Mouse (Mus musculus) MEL (cell line): Measurements from ENCODE around the gene Nos1ap. TPM values are rescaled to one million over a fixed set of nuclear protein-coding genes. Genes with fewer than 3 reads are reported as not detected.

Source experiments
- DNase-seq: peaks from one replicate; pipeline ENCODE4 v3.0.0; 2011; ENCODE audit warnings: low read depth, low spot score
- H3K27ac ChIP-seq: 2 replicates; pipeline ENCODE4 v1.5.1; 2012; ENCODE audit warnings: low read depth, mild to moderate bottlenecking, control low read depth, low read length, moderate library complexity; ENCODE audit not compliant: control insufficient read depth
- H3K27me3 ChIP-seq, 2 experiments: fragments of 150-350 bp in 1 of 2; sonication (generic) in 1 of 2; 2 replicates each; pipeline ENCODE4 v1.6.1; 2012; ENCODE audit warnings: low read length in 2 of 2, mild to moderate bottlenecking in 2 of 2, improper control_type of control experiment in 1 of 2, moderate library complexity in 1 of 2; ENCODE audit not compliant: insufficient read depth in 2 of 2, control insufficient read depth in 1 of 2
- H3K36me3 ChIP-seq, 2 experiments: 2 replicates each; pipeline ENCODE4 v1.6.1; 2012 to 2014; ENCODE audit warnings: low read length in 2 of 2, improper control_type of control experiment in 1 of 2, inconsistent platforms in 1 of 2, mild to moderate bottlenecking in 1 of 2; ENCODE audit not compliant: insufficient read depth in 2 of 2, control insufficient read depth in 1 of 2
- H3K4me1 ChIP-seq, 2 experiments: fragments of 150-350 bp in 1 of 2; sonication (generic) in 1 of 2; 2 replicates each; pipeline ENCODE4 v1.6.1; 2012; ENCODE audit warnings: low read length in 2 of 2, improper control_type of control experiment in 1 of 2, mild to moderate bottlenecking in 1 of 2; ENCODE audit not compliant: insufficient read depth in 2 of 2, control insufficient read depth in 1 of 2
- H3K4me3 ChIP-seq, 2 experiments: fragments of 150-350 bp in 1 of 2; sonication (generic) in 1 of 2; 2 replicates each; pipeline ENCODE4 v1.5.1; 2012; ENCODE audit warnings: low read depth in 2 of 2, low read length in 2 of 2, mild to moderate bottlenecking in 2 of 2, moderate library complexity in 2 of 2, control low read depth in 1 of 2, improper control_type of control experiment in 1 of 2; ENCODE audit not compliant: control insufficient read depth in 1 of 2, insufficient read depth in 1 of 2
- H3K79me2 ChIP-seq: 2 replicates; pipeline ENCODE4 v1.6.1; 2012; ENCODE audit warnings: mild to moderate bottlenecking, low read length, moderate library complexity; ENCODE audit not compliant: control insufficient read depth, poor library complexity, insufficient read depth
- H3K9ac ChIP-seq: 2 replicates; pipeline ENCODE4 v1.6.1; 2012; ENCODE audit warnings: low read depth, mild to moderate bottlenecking, control low read depth, low read length, moderate library complexity; ENCODE audit not compliant: control insufficient read depth, poor library complexity, severe bottlenecking
- H3K9me3 ChIP-seq: fragments of 150-350 bp; sonication (generic); replicated peaks from 2 replicates; pipeline ENCODE4 v1.6.1; 2012; ENCODE audit warnings: mild to moderate bottlenecking, low read length, improper control_type of control experiment, moderate library complexity; ENCODE audit not compliant: insufficient read depth
- BHLHE40 ChIP-seq: IDR thresholded peaks from 2 replicates; pipeline ENCODE4 v1.6.1; 2012; ENCODE audit warnings: low read depth, mild to moderate bottlenecking, inconsistent platforms, low read length, improper control_type of control experiment, borderline replicate concordance
- CHD1 ChIP-seq: IDR thresholded peaks from 2 replicates; pipeline ENCODE4 v1.6.1; 2012; ENCODE audit warnings: low read depth, mild to moderate bottlenecking, inconsistent platforms, low read length, improper control_type of control experiment
- CHD2 ChIP-seq: IDR thresholded peaks from 2 replicates; pipeline ENCODE4 v1.6.1; 2011; ENCODE audit warnings: low read length, improper control_type of control experiment
- CTCF ChIP-seq, 3 experiments: IDR thresholded peaks in 2 of 3; conservative IDR thresholded peaks in 1 of 3; 2 replicates each; pipeline ENCODE4 v1.5.1; 2011 to 2012; ENCODE audit warnings: low read length in 3 of 3, low read depth in 2 of 3, mild to moderate bottlenecking in 2 of 3, improper control_type of control experiment in 1 of 3, inconsistent platforms in 1 of 3, mixed read lengths in 1 of 3, moderate library complexity in 1 of 3; ENCODE audit not compliant: control insufficient read depth in 1 of 3, insufficient read depth in 1 of 3, poor library complexity in 1 of 3, severe bottlenecking in 1 of 3
- EP300 ChIP-seq, 2 experiments: IDR thresholded peaks; 2 replicates each; pipeline ENCODE4 v1.6.1; 2011; ENCODE audit warnings: improper control_type of control experiment in 2 of 2, low read length in 2 of 2, low read depth in 1 of 2, mild to moderate bottlenecking in 1 of 2
- ETS1 ChIP-seq: IDR thresholded peaks from 2 replicates; pipeline ENCODE4 v1.6.1; 2012; ENCODE audit warnings: low read depth, mild to moderate bottlenecking, inconsistent platforms, low read length, improper control_type of control experiment, moderate library complexity
- HCFC1 ChIP-seq: IDR thresholded peaks from 2 replicates; pipeline ENCODE4 v1.6.1; 2012; ENCODE audit warnings: low read depth, mild to moderate bottlenecking, inconsistent platforms, low read length, improper control_type of control experiment, moderate library complexity
- JUND ChIP-seq: IDR thresholded peaks from 2 replicates; pipeline ENCODE4 v1.6.1; 2011; ENCODE audit warnings: low read depth, mild to moderate bottlenecking, improper control_type of control experiment, low read length
- MAFK ChIP-seq: IDR thresholded peaks from 2 replicates; pipeline ENCODE4 v1.6.1; 2011; ENCODE audit warnings: low read depth, mild to moderate bottlenecking, low read length, improper control_type of control experiment, borderline replicate concordance
- MAX ChIP-seq: IDR thresholded peaks from 2 replicates; pipeline ENCODE4 v1.6.1; 2011; ENCODE audit warnings: low read length, improper control_type of control experiment
- MAZ ChIP-seq: IDR thresholded peaks from 2 replicates; pipeline ENCODE4 v1.6.1; 2012; ENCODE audit warnings: low read depth, mild to moderate bottlenecking, inconsistent platforms, low read length, improper control_type of control experiment
- MEF2A ChIP-seq: IDR thresholded peaks from 2 replicates; pipeline ENCODE4 v1.6.1; 2014; ENCODE audit warnings: low read depth, mild to moderate bottlenecking, inconsistent platforms, low read length, improper control_type of control experiment; ENCODE audit not compliant: poor library complexity, insufficient replicate concordance, severe bottlenecking; ENCODE audit errors: extremely low read depth
- MXI1 ChIP-seq: IDR thresholded peaks from 2 replicates; pipeline ENCODE4 v1.6.1; 2011; ENCODE audit warnings: mild to moderate bottlenecking, low read depth, low read length, improper control_type of control experiment
- MYB ChIP-seq: IDR thresholded peaks from 2 replicates; pipeline ENCODE4 v1.6.1; 2011; ENCODE audit warnings: mild to moderate bottlenecking, low read depth, low read length, improper control_type of control experiment
- MYC ChIP-seq: IDR thresholded peaks from 2 replicates; pipeline ENCODE4 v1.6.1; 2011; ENCODE audit warnings: low read depth, mild to moderate bottlenecking, low read length, improper control_type of control experiment, moderate library complexity
- POLR2A ChIP-seq, 2 experiments: IDR thresholded peaks; 2 replicates each; pipeline ENCODE4 v1.6.1; 2011 to 2012; ENCODE audit warnings: low read length in 2 of 2, mild to moderate bottlenecking in 2 of 2, control low read depth in 1 of 2, improper control_type of control experiment in 1 of 2, low read depth in 1 of 2, moderate library complexity in 1 of 2; ENCODE audit not compliant: control insufficient read depth in 1 of 2, insufficient read depth in 1 of 2, poor library complexity in 1 of 2
- POLR2AphosphoS2 ChIP-seq: IDR thresholded peaks from 2 replicates; pipeline ENCODE4 v1.6.1; 2011; ENCODE audit warnings: low read length, improper control_type of control experiment
- POLR2AphosphoS5 ChIP-seq: IDR thresholded peaks from 2 replicates; pipeline ENCODE4 v1.6.1; 2012; ENCODE audit warnings: low read depth, borderline replicate concordance, mild to moderate bottlenecking, inconsistent platforms, low read length, moderate library complexity, mixed read lengths
- RAD21 ChIP-seq: IDR thresholded peaks from 2 replicates; pipeline ENCODE4 v1.6.1; 2011; ENCODE audit warnings: mild to moderate bottlenecking, low read depth, low read length, improper control_type of control experiment
- RCOR1 ChIP-seq: IDR thresholded peaks from 2 replicates; pipeline ENCODE4 v1.6.1; 2012; ENCODE audit warnings: low read depth, mild to moderate bottlenecking, inconsistent platforms, low read length, improper control_type of control experiment
- SIN3A ChIP-seq: IDR thresholded peaks from 2 replicates; pipeline ENCODE4 v1.6.1; 2012; ENCODE audit warnings: low read length, improper control_type of control experiment, inconsistent platforms
- SMC3 ChIP-seq: IDR thresholded peaks from 2 replicates; pipeline ENCODE4 v1.6.1; 2011; ENCODE audit warnings: low read depth, low read length, improper control_type of control experiment
- TAL1 ChIP-seq: IDR thresholded peaks from 2 replicates; pipeline ENCODE4 v1.6.1; 2012; ENCODE audit warnings: mild to moderate bottlenecking, inconsistent platforms, low read length, moderate library complexity, mixed read lengths
- TCF12 ChIP-seq: IDR thresholded peaks from 2 replicates; pipeline ENCODE4 v1.6.1; 2014; ENCODE audit warnings: low read depth, mild to moderate bottlenecking, inconsistent platforms, low read length, improper control_type of control experiment, moderate library complexity
- ZC3H11A ChIP-seq: IDR thresholded peaks from 2 replicates; pipeline ENCODE4 v1.6.1; 2012; ENCODE audit warnings: low read depth, mild to moderate bottlenecking, inconsistent platforms, low read length, improper control_type of control experiment
- ZKSCAN1 ChIP-seq: IDR thresholded peaks from 2 replicates; pipeline ENCODE4 v1.6.1; 2012; ENCODE audit warnings: low read depth, mild to moderate bottlenecking, inconsistent platforms, low read length, improper control_type of control experiment, moderate library complexity
- ZMIZ1 ChIP-seq: IDR thresholded peaks from 2 replicates; pipeline ENCODE4 v1.6.1; 2012; ENCODE audit warnings: low read depth, mild to moderate bottlenecking, inconsistent platforms, low read length, improper control_type of control experiment, moderate library complexity
- ZNF384 ChIP-seq: IDR thresholded peaks from 2 replicates; pipeline ENCODE4 v1.6.1; 2012; ENCODE audit warnings: low read depth, mild to moderate bottlenecking, inconsistent platforms, low read length, improper control_type of control experiment
- polyA plus RNA-seq, 2 experiments: library from polyadenylated mRNA; stranded (reverse) in 1 of 2; unstranded in 1 of 2; fragments of >175 nt in 1 of 2; fragments of >200 nt in 1 of 2; gene quantifications; 2 replicates each; pipeline versions ENCODE4 v1.2.1 to v1.2.4; 2012; ENCODE audit warnings: low replicate concordance in 2 of 2, low read depth in 1 of 2; ENCODE audit not compliant: insufficient read length in 2 of 2, insufficient read depth in 1 of 2, missing spikeins in 1 of 2
- total RNA-seq: library from RNA; depleted of rRNA; stranded (reverse); fragments of 300-350 nt; gene quantifications from 2 replicates; pipeline ENCODE4 v1.2.3, GENCODE M21; 2012

The Nos1ap gene
- total and polyA plus RNA-seq, 3 experiments = 0.62 to 2.4 TPM; not detected in 1

- Histone ChIP-seq H3K9me3 (no peaks in the 10 kb centered on the region), H3K4me3 (no peak overlapping the region), H3K9ac (no peak overlapping the region), H3K79me2 (no peaks in the 10 kb centered on the region), H3K27me3 (no peaks in the 10 kb centered on the region)
- TF ChIP-seq POLR2AphosphoS5 = no peak
- no peak for TF ChIP-seq POLR2A (IDR thresholded peaks at IDR 0.05; ENCODE audit: control insufficient read depth in 1 of 2, insufficient read depth in 1 of 2, low read depth in 1 of 2, low read length in 2 of 2, poor library complexity in 1 of 2)
- no peak for TF ChIP-seq MYC
- TF ChIP-seq BHLHE40 = no peak
- TF ChIP-seq CHD2 = no peak
- no peak for TF ChIP-seq TAL1
- TF ChIP-seq ZC3H11A = no peak
- TF ChIP-seq RAD21 = no peak
- no peak for TF ChIP-seq SIN3A
- TF ChIP-seq ZMIZ1 = no peak
- no peak for TF ChIP-seq RCOR1
- TF ChIP-seq CHD1 = no peak
- no peak for TF ChIP-seq MYB
- TF ChIP-seq TCF12 = no peak
- TF ChIP-seq HCFC1 = no peak
- TF ChIP-seq MAX = no peak
- TF ChIP-seq, all 39 proteins: peak for 0
- Histone ChIP-seq H3K36me3 (no peaks in the 10 kb centered on the region), H3K4me1 (no peaks in the 10 kb centered on the region), H3K27ac (no peak overlapping the region)
- DNase-seq = no peak
Measured at GRCm38 (mm10) chr1:170522891-170523290, 66.8 kb downstream of the Nos1ap start.

GRCm38 (mm10) chr1:170521520-170522205 is 68.0 kb downstream of the Nos1ap start:
- H3K9ac ChIP-seq = no peak overlapping the region
- H3K9me3 ChIP-seq = no peaks in the 10 kb centered on the region
- no peaks in the 10 kb centered on the region for H3K27me3 ChIP-seq
- no peaks in the 10 kb centered on the region for H3K4me1 ChIP-seq
- no peak overlapping the region for H3K4me3 ChIP-seq
- no peaks in the 10 kb centered on the region for H3K36me3 ChIP-seq
- no peaks in the 10 kb centered on the region for H3K79me2 ChIP-seq
- TF ChIP-seq MXI1 (no peak), SMC3 (no peak), CTCF (IDR thresholded peaks at IDR 0.05 in 2 of 3, conservative IDR thresholded peaks at IDR 0.05 in 1 of 3; ENCODE audit: control insufficient read depth in 1 of 3, insufficient read depth in 1 of 3, low read depth in 2 of 3, low read length in 3 of 3, poor library complexity in 1 of 3, severe bottlenecking in 1 of 3) (no peak), MAFK (no peak), MYB (no peak), ETS1 (no peak), MAZ (no peak), BHLHE40 (no peak), ZKSCAN1 (no peak), MEF2A (no peak), EP300 (IDR thresholded peaks at IDR 0.05; ENCODE audit: low read depth in 1 of 2, low read length in 2 of 2) (no peak), POLR2AphosphoS2 (no peak), MAX (no peak), JUND (no peak), ZNF384 (no peak)
- H3K27ac ChIP-seq = no peak overlapping the region
- DNase-seq = no peak
